Mouse (Mus musculus) lung, embryonic 15.5 days (tissue): Measurements from ENCODE around the gene Mcts2. TPM values are rescaled to one million over a fixed set of nuclear protein-coding genes. Genes with fewer than 3 reads are reported as not detected.

Experiments used
- ATAC-seq: fragments of 200-750 bp; cut with Nextera tagmentation; 2 replicates; pipeline ENCODE4 v1.8.0; 2017; ENCODE audit warnings: moderate number of reproducible peaks, borderline replicate concordance; ENCODE audit not compliant: low FRiP score, low TSS enrichment; ENCODE audit errors: extremely low read depth
- H3K27ac ChIP-seq: fragments of 300-500 bp; sonication (generic); 2 replicates; pipeline ENCODE4 v1.5.1; 2015; ENCODE audit warnings: moderate library complexity, mild to moderate bottlenecking, inconsistent platforms
- H3K27me3 ChIP-seq: fragments of 300-500 bp; sonication (generic); 2 replicates; pipeline ENCODE4 v1.6.1; 2015; ENCODE audit warnings: inconsistent platforms
- H3K36me3 ChIP-seq: fragments of 300-500 bp; sonication (generic); 2 replicates; pipeline ENCODE4 v1.6.1; 2015; ENCODE audit warnings: inconsistent platforms
- H3K4me1 ChIP-seq: fragments of 300-500 bp; sonication (generic); 2 replicates; pipeline ENCODE4 v1.6.1; 2015; ENCODE audit warnings: inconsistent platforms
- H3K4me2 ChIP-seq: fragments of 300-500 bp; sonication (generic); 2 replicates; pipeline ENCODE4 v1.6.1; 2015; ENCODE audit warnings: inconsistent platforms, mild to moderate bottlenecking, moderate library complexity
- H3K4me3 ChIP-seq: fragments of 300-500 bp; sonication (generic); 2 replicates; pipeline ENCODE4 v1.5.1; 2015; ENCODE audit warnings: mild to moderate bottlenecking, inconsistent platforms
- H3K9ac ChIP-seq: fragments of 300-500 bp; sonication (generic); 2 replicates; pipeline ENCODE4 v1.6.1; 2015; ENCODE audit warnings: inconsistent platforms
- H3K9me3 ChIP-seq: fragments of 300-500 bp; sonication (generic); 2 replicates; pipeline ENCODE4 v1.6.1; 2016; ENCODE audit warnings: inconsistent platforms
- WGBS: fragments of 180-500 bp; shearing (Covaris S2); methylation state at CpG from one replicate; pipeline ENCODE4 v1.1.7; 2015; 5-methylcytosine and 5-hydroxymethylcytosine counted together
- polyA plus RNA-seq: library from polyadenylated mRNA; unstranded; fragments of >200 nt; fragmentation: Nextera tagmentation; extraction: Ambion mirVana; gene quantifications from 2 replicates; pipeline ENCODE4 v1.2.1, GENCODE M21; 2015

Gene Mcts2
- polyA plus RNA-seq, 1 experiment from 2014 or later: 27.1 TPM

GRCm38 (mm10) chr2:152669639-152670484 lies 17.0 kb upstream of the Mcts2 start:
- H3K4me1 ChIP-seq: peaks cover 37% of the 10 kb centered on the region
- WGBS: 1% methylated on average over 46 of the region's 46 CpGs
- H3K4me2 ChIP-seq: peak overlapping the region; percentile 80
- peak overlapping the region; percentile 92 for H3K27ac ChIP-seq
- peak overlapping the region; percentile 96 for H3K9ac ChIP-seq
- peaks cover 2% of the 10 kb centered on the region; the same call in 1 of the 2 replicates for H3K27me3 ChIP-seq
- H3K36me3 ChIP-seq: peaks cover 11% of the 10 kb centered on the region
- no peaks in the 10 kb centered on the region for H3K9me3 ChIP-seq
- peak overlapping the region; percentile 94 for H3K4me3 ChIP-seq
- ATAC-seq: peak; percentile 66

- H3K9ac ChIP-seq: peak overlapping the region; percentile 96
- H3K36me3 ChIP-seq: peaks cover 23% of the 10 kb centered on the region
- peak overlapping the region; percentile 8; the same call in 1 of the 2 replicates for H3K27ac ChIP-seq
- WGBS: 30% methylated on average over 9 of the region's 9 CpGs
- no peaks in the 10 kb centered on the region for H3K9me3 ChIP-seq
- no peak; the same call in 1 of the 2 replicates for ATAC-seq
- peak overlapping the region; percentile 80 for H3K4me2 ChIP-seq
- peaks cover 37% of the 10 kb centered on the region for H3K4me1 ChIP-seq
- H3K4me3 ChIP-seq: peak overlapping the region; percentile 94
- H3K27me3 ChIP-seq: no peaks in the 10 kb centered on the region
Measured at GRCm38 (mm10) chr2:152670983-152671641, 15.7 kb upstream of the Mcts2 start.

GRCm38 (mm10) chr2:152671642-152671999 lies 15.2 kb upstream of the Mcts2 start:
- Histone ChIP-seq H3K27ac (peak overlapping the region; percentile 21; the same call in 1 of the 2 replicates), H3K27me3 (no peaks in the 10 kb centered on the region), H3K4me2 (peak overlapping the region; percentile 80), H3K9me3 (no peaks in the 10 kb centered on the region), H3K4me3 (peak overlapping the region; percentile 94), H3K9ac (no peak overlapping the region), H3K36me3 (peaks cover 27% of the 10 kb centered on the region), H3K4me1 (peaks cover 37% of the 10 kb centered on the region)
- ATAC-seq: 0 out of 2 replicates have a peak, but pooled peaks have one; percentile 11
- WGBS: 18% methylated on average over 5 of the region's 5 CpGs

GRCm38 (mm10) chr2:152672166-152672565 lies 14.7 kb upstream of the Mcts2 start:
- 76% methylated on average over 12 of the region's 12 CpGs for WGBS
- H3K4me2 ChIP-seq: peak overlapping the region; percentile 80
- no peaks in the 10 kb centered on the region for H3K27me3 ChIP-seq
- H3K4me1 ChIP-seq: peaks cover 37% of the 10 kb centered on the region
- no peak overlapping the region for H3K9ac ChIP-seq
- no peaks in the 10 kb centered on the region for H3K9me3 ChIP-seq
- peaks cover 32% of the 10 kb centered on the region for H3K36me3 ChIP-seq
- H3K27ac ChIP-seq: peak overlapping the region; percentile 21; the same call in 1 of the 2 replicates
- no peak for ATAC-seq
- peak overlapping the region; percentile 15; the same call in 1 of the 2 replicates for H3K4me3 ChIP-seq

GRCm38 (mm10) chr2:152674148-152674547 lies 12.7 kb upstream of the Mcts2 start:
- ATAC-seq: no peak
- no peak overlapping the region for H3K9ac ChIP-seq
- peaks cover 34% of the 10 kb centered on the region for H3K4me1 ChIP-seq
- no peak overlapping the region for H3K4me3 ChIP-seq
- no peak overlapping the region for H3K27ac ChIP-seq
- H3K9me3 ChIP-seq: no peaks in the 10 kb centered on the region
- peaks cover 46% of the 10 kb centered on the region for H3K36me3 ChIP-seq
- WGBS: 64% methylated on average over 11 of the region's 11 CpGs
- H3K4me2 ChIP-seq: no peak overlapping the region
- no peaks in the 10 kb centered on the region for H3K27me3 ChIP-seq

- peaks cover 31% of the 10 kb centered on the region for H3K4me1 ChIP-seq
- H3K27me3 ChIP-seq: no peaks in the 10 kb centered on the region
- H3K9me3 ChIP-seq: no peaks in the 10 kb centered on the region
- ATAC-seq: no peak
- no peak overlapping the region for H3K4me2 ChIP-seq
- H3K9ac ChIP-seq: no peak overlapping the region
- H3K27ac ChIP-seq: no peak overlapping the region
- H3K4me3 ChIP-seq: no peak overlapping the region
- WGBS: 83% methylated on average over 13 of the region's 13 CpGs
- H3K36me3 ChIP-seq: peaks cover 58% of the 10 kb centered on the region
Measured at GRCm38 (mm10) chr2:152675252-152675791, 11.5 kb upstream of the Mcts2 start.

GRCm38 (mm10) chr2:152678302-152678701 lies 8.5 kb upstream of the Mcts2 start:
- Histone ChIP-seq H3K27ac (no peak overlapping the region), H3K4me3 (no peak overlapping the region), H3K4me1 (peaks cover 5% of the 10 kb centered on the region; the same call in 1 of the 2 replicates), H3K4me2 (no peak overlapping the region), H3K9ac (no peak overlapping the region), H3K27me3 (no peaks in the 10 kb centered on the region), H3K9me3 (no peaks in the 10 kb centered on the region), H3K36me3 (peaks cover 81% of the 10 kb centered on the region)
- no peak; the same call in 1 of the 2 replicates for ATAC-seq
- WGBS: 57% methylated on average over 3 of the region's 3 CpGs

- no peak for ATAC-seq
- 89% methylated on average over 5 of the region's 5 CpGs for WGBS
- no peak overlapping the region for H3K4me2 ChIP-seq
- no peaks in the 10 kb centered on the region for H3K9me3 ChIP-seq
- peaks cover 5% of the 10 kb centered on the region; the same call in 1 of the 2 replicates for H3K4me1 ChIP-seq
- no peak overlapping the region for H3K9ac ChIP-seq
- peaks cover 86% of the 10 kb centered on the region for H3K36me3 ChIP-seq
- no peaks in the 10 kb centered on the region for H3K27me3 ChIP-seq
- no peak overlapping the region for H3K27ac ChIP-seq
- H3K4me3 ChIP-seq: no peak overlapping the region
Measured at GRCm38 (mm10) chr2:152678925-152679324, 7.9 kb upstream of the Mcts2 start.

- H3K27ac ChIP-seq: no peak overlapping the region
- no peak overlapping the region for H3K4me2 ChIP-seq
- peaks cover 93% of the 10 kb centered on the region for H3K36me3 ChIP-seq
- no peak overlapping the region for H3K9ac ChIP-seq
- no peaks in the 10 kb centered on the region for H3K9me3 ChIP-seq
- no peak for ATAC-seq
- WGBS: 86% methylated on average over 8 of the region's 8 CpGs
- no peak overlapping the region for H3K4me3 ChIP-seq
- no peaks in the 10 kb centered on the region for H3K4me1 ChIP-seq
- H3K27me3 ChIP-seq: no peaks in the 10 kb centered on the region
Measured at GRCm38 (mm10) chr2:152679701-152680355, 7.0 kb upstream of the Mcts2 start.

GRCm38 (mm10) chr2:152683086-152683485 lies 3.7 kb upstream of the Mcts2 start:
- no peaks in the 10 kb centered on the region for H3K9me3 ChIP-seq
- H3K4me3 ChIP-seq: no peak overlapping the region
- peaks cover 98% of the 10 kb centered on the region for H3K36me3 ChIP-seq
- no peak overlapping the region for H3K9ac ChIP-seq
- WGBS: 90% methylated on average over 5 of the region's 5 CpGs
- no peak for ATAC-seq
- no peaks in the 10 kb centered on the region for H3K27me3 ChIP-seq
- H3K4me1 ChIP-seq: peaks cover 5% of the 10 kb centered on the region; the same call in 1 of the 2 replicates
- H3K4me2 ChIP-seq: no peak overlapping the region
- H3K27ac ChIP-seq: no peak overlapping the region

GRCm38 (mm10) chr2:152686399-152686798 lies 436 bp upstream of the Mcts2 start:
- ATAC-seq: no peak
- 59% methylated on average over 12 of the region's 12 CpGs for WGBS
- peak overlapping the region; percentile 47 for H3K4me3 ChIP-seq

More at GRCm38 (mm10) chr2:152686399-152686798, 436 bp upstream of the Mcts2 start:
- Histone ChIP-seq H3K4me2 (peak overlapping the region; percentile 40), H3K27me3 (no peaks in the 10 kb centered on the region), H3K36me3 (peaks cover 95% of the 10 kb centered on the region), H3K9ac (peak overlapping the region; percentile 8), H3K9me3 (no peaks in the 10 kb centered on the region), H3K27ac (peak overlapping the region; percentile 51), H3K4me1 (peaks cover 6% of the 10 kb centered on the region; the same call in 1 of the 2 replicates)
